Mouse (Mus musculus): ENCODE measurements at regions not wholly inside any gene's neighbourhood (a gene's known extent, or its start where the extent isn't known, plus 50 kb on each side); places are given as distances from the start of the nearest gene placed in this dataset.

DNA sequence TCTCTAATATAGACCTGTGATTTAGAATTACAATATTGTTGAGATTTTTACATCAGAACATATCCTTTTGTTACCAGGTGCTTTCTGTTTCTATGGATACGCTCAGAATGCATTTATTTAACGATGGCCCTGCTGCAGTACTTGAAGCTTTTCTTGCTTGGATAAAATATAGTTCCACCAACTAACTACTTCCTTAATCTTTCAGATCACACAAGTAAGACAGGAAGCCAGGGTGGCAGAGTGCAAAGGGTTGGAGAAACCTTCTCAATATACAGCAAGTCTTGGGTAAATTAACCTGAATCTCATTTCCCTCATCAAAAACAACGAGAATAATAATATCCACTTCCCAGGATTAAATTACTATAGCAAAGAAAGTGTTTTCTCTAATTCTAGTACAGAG is 193.1 kb upstream of the Acvr2a start:
- no peak for DNase-seq (ENCODE audit: low spot score in 2 of 2)

DNA sequence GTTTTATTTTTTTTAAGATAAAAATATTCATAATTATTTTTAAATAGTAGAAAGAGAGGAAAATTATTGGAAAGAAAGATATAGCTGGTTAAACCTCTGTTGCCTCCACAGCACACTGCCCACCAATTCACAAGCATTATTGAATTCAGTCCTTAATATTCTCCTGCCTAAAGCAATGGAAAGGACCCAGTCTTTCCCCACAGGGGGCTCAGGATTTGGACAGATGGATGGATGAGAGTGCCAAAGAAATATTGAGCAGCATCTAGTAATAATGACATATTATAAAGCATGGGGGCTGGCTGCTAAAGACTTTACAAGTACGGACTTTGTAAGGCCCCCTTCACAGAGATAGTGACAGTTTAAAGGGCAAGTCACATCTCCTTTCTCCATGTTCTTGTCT is 191.6 kb upstream of the Acvr2a start:
- DNase-seq (ENCODE audit: low spot score in 2 of 2), result no peak

DNA sequence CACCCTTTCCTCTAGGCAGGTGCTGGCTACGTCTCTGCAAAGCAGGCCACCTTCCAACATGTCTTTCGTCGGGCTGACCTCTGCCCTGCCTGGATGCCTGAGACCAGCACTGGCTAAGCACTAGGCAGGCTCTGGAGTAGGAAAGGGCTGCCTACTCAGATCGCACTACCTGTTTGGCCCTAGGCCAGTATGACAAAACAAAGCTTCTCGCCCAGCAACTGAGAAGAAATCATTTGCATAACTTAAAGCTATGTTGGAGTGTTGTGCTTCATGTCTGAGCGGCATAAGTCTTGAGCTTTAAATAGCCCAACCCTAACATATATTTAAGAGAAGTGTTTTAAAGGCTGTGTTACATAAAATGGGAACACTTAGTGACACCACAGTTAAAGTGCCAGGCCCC is 189.9 kb upstream of the Acvr2a start:
- no peak for DNase-seq (ENCODE audit: low spot score in 2 of 2)

DNA sequence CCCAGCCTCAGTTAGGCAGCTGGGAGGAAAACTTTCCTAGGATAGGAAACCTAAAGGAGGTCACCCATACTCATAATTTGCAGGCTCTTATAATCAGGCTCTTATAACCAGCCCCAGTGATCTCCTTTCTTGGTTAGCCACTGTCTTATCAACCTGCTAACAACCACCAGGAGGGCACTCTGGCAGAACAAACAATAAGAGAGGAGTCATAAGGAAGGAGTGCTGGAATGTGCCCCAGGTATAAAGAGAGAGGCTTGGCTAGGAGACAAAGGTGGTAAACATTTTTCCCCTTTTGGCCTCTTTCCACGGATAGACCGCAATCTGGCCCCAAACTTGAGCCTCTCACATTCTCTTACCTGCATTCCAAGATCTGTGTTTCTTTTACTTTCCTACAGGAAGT is 189.4 kb upstream of the Acvr2a start:
- no peak for DNase-seq (ENCODE audit: low spot score in 2 of 2)

DNA sequence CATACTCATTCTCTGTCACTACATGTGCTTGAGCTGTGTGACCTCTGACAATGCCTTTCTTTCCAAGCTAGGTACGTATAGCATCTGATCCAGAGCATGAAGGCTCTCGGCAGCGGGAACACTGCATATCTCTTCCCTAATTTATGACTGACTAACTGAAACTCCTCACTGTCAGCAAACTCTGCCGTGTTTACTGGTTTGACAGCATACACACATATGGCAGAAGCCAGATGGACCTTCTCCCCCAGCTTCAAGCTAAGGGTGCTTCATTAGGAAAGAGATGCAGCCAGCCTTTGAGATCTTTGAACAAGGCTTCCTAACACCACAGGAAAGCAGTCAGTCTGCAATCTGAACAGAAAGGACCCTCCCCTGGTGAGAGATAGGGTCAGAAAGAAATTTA is 186.9 kb upstream of the Acvr2a start:
- DNase-seq (ENCODE audit: low spot score in 2 of 2), result no peak

DNA sequence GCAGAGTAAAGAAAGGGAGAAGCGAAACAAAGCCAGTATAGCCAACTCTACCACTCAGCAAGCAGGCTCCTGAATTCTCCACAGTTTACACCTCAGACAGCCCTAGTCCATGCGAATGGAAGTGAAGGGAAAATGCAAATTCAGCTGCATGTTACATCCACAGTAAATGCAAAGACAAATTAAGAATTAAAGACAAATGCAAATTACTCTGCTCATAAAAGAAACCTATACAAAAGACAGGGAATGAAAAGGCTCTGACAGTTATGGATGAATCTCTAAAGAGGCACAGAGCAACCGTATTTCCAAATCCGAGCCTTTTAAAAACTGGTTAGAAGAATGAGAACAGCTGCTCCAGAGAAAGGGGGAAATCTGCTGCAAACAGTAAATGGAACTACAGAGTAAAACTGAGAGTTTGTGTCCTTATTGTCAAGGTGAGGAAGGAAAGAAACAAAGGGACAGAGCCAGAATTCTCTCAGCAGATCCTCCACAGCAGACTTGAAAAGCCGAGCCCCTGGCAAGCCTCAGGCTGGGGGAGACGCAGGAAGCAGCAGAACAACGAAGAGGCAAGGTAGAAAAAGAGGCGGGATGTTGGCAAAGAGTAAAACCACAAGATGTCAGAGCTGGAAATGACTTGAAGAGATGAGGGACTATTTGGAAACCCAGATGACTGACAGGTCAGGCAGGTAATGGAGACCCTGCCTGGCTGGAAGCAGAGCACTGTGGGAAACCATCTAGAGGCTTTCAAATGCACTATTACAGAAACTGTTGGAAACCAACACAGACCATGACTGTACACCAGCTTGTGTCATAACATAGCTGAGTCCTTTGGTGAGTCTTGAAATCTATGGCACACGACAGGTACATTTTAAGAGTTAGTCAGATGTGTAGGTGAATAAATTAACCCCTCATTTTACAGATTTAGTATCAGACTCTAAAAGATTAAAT is 184.5 kb upstream of the Acvr2a start:
- DNase-seq (ENCODE audit: low spot score in 2 of 2), result no peak

DNA sequence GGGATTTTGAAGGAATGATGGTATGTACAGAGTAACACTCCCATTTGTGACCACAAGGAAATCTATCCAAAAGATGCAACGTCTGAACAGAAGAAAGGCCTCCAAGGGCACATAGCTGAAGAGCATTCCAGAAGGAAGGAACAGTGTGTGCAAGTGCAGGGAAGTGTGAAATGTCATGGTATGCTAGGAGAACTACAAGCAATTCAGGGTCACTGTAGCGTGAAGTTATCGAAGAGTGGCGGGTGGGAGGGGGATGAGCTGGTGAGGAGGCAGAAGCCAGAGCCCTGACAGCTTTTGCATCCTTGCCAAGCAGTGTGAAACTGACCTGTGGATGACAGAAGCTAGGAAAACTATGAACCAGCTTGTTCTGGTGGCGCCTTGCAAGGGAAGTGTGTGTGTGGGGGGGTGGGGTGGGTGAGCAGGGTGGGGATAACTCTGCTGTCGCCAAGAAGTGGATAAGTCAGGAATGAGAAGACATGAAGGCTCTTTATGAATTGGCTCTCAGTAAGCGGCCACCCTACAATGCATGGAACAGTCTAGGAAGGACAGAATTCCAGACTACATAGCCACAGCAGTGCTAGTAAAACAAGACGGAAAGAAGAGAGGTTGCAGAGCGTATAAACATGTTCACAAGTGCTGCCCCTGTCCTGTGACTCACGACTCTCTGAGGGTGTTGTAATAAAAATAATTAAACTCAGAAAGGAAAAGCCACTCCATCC is 179.3 kb upstream of the Acvr2a start:
- no peak for DNase-seq (ENCODE audit: low spot score in 2 of 2)

DNA sequence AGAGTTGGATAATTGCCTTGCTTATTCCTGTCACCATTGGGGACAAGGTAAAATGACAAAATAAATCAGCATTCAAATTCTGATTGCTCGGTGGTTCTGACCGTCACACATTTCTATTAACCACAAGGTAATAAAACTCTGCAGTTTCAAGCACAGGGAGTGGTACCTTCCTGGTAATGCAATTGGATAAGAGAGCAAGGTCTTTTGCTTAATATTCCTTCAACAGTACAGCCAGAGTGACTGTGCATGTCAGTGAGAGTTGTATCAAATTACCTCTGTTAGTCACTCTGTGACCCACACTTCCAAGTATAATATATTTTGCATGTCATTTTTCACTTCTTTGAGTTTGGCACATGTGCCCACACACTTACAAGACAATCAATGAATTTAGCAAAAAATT is 177.8 kb upstream of the Acvr2a start:
- DNase-seq (ENCODE audit: low spot score in 2 of 2), result no peak

DNA sequence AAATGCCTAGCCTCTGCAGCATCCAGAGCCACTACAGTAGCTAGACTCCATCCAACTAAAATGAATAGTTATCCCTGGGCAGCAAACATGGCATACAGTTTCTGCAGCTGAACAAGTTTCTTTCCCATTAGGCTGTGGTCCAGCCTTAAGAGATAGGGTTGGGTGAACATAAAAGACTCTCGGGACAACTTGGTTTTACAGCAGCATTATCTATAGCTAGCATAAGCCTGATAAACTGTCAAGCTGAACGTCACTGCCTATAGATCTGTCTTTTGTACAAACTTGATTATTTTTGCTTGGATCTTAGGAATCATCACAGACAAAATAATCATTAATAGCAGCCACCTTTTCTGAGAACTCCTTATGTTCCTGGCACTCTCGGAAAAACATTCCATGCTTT is 169.8 kb upstream of the Acvr2a start:
- DNase-seq (ENCODE audit: low spot score in 2 of 2), result no peak

DNA sequence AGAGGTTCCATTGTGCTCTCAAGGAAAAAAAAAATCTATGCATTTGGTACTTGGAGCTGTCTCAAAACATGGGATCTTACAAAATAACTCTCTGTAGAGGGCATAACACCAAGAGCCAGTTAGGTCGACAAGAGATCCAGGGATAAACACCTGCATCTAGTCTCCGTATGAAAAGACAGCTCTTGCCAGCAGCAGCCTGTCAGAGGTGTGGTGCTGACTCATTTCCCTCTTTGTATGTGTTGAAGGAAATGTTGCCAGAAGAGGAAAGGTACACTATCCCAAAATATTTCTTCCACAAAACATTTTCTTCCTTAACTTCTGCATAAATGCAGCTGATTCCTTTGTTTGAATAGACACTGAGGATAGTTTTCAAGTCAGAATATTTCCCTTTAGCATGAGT is 163.6 kb upstream of the Acvr2a start:
- no peak for DNase-seq (ENCODE audit: low spot score in 2 of 2)

DNA sequence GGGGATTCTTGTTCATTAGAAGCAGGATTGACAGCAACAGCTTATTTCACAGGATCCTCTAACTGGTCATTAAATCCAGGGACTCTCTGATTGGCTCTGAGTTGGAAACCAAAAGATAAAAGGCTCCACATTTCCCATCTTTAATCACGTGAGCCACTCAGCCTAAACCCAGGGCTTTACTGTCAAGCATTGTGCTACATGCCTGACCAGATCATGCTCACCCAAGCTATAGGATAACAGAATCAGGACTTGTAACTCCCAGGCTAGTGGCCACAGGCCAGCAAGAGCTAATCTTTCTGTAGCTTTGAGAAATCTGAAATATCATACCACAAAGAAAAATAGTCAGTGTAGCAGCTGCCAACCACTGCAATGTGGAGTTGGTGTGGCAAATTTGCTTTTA is 152.7 kb upstream of the Acvr2a start:
- DNase-seq (ENCODE audit: low spot score in 2 of 2), result no peak

DNA sequence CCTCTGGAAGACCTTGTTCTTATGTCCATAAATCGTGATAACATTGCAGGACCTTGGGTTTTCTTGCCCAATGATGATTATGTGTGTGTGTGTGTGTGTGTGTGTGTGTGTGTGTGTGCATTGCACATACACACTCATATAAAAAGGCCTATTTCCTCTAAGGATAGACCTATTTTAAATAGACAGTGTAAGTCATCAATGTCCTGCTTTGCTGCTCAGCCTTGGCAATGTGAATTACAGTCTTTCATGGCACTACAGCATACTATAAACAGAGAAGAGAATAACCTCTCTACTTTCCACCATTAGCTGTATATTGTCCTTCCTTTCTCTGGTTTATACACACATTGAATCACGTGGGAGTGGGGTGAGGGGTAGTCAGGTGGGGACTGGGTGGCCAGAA is 148.8 kb upstream of the Acvr2a start:
- no peak for DNase-seq (ENCODE audit: low spot score in 2 of 2)

DNA sequence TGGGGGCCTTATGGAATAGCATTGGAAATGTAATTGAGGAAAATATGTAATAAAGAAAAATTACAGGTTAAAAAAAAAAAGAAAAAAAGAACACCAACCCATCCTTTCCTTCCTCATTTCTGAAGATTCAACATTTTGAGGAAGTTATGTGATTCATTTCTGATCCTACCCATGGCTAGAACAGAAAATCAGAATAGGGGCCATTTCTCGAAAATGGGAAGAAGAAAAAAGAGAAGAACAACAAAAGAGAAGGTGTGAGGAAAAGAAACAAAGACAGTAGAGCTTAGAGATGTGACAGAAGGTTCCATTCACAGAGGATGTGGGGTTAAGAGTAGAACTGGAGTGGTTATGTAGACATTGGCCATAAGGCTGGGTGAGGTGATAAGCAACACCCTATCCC is 124.8 kb upstream of the Acvr2a start:
- DNase-seq (ENCODE audit: low spot score in 2 of 2), result no peak

DNA sequence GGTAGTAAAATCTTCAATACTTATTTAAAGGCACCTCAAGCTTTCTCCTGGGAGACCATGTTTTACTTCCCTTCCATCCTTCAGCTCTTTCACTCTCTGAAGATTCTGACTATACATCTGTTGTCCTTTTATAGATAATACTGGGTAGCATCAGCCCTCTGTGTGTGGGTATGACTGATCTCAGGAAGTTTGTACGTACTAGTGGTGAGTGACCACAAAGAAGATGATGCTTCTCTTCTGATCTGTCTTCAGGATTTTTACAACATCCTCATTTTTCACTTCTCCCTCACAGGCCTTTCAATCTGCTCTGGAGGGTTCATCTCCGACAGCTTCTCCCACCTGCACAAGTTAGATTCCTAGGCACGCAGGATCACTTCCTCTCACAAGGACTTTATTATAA is 119.4 kb upstream of the Acvr2a start:
- no peak for DNase-seq (ENCODE audit: low spot score in 2 of 2)

DNA sequence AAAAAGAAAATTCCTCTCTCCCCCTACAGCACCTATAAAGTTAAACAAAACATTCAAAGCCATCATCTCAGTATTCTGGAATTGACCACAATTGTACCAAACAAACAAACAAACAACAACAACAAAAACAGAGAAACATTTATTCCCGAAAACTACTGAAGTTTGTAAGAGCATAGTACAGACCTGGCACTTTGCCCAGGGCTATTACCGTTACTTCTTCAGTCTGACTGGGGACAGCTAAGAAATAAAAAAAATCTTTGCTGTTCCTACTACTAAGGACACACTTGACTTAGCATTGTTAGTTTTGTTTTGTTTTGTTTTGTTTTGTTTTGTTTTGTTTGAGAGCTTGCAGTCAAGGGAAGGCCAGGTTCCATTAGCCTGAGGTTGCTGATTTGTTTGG is 113.0 kb upstream of the Acvr2a start:
- no peak for DNase-seq (ENCODE audit: low spot score in 2 of 2)

DNA sequence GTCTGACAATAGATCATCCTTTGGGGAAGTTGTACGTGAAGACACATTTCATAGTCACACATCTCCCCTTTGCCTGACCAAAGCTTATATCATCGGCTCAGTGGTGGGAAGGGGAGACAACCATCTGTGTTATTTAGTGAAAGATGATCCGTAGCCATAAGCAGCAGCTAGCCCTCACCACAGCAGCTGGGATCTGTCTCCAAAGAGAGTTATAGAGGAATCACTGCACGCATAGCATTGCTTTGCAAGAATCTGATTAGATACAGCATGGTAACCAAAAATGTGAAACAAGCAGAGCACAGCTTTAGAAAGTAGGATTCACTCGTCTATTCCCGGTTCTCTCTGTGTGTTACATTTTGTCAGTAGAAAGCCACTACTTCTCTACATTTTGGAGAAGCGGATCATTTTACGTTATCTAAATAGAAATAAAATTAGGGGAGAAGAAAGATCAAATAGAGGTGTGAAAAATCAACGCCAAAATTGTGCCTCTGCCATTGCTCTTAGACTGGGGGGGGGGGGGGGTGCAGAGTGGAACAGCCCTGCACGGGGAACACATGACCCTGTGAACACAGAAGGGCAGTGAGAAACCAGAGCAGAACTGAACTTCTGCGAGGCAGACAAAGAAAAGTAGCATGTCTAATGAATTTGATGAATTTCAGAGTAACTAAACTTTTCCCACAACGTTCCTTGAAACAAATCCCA is 108.7 kb upstream of the Acvr2a start:
- no peak for DNase-seq (ENCODE audit: low spot score in 2 of 2)

DNA sequence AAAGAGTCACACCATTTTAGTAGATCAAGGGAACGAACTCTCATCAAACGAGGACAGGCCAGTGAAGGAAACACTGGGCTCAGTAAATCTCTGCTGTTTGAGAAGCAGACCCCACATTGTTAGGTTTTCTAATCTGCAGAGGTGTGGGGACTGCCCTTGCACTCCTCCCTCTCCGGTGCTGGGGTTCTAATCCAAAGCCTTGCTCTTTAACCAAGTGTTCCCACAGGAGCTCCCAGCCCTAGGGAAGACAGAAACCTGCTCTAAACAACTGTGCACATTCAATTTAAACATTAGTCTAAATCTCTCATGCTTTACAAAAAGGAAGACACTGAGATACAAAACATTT is 108.1 kb upstream of the Acvr2a start:
- no peak for DNase-seq (ENCODE audit: low spot score in 2 of 2)

DNA sequence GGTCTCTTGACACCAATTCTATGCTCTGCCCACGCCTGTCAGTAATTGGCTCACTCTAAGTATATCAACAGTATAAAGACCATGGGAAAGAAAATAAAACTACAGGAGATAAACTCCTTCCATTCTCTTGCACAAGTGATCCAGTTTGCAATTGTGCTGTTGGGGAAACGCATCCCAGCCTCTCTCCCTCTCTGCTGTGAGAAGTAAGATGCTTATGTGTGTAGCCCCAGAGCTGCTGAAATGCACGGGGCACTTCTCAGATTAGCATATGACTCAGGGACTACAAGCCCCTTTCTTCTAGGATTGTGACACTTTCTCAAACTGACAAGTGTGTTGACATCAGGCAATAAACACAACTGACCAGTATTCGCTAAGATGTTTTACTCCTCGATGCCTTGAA is 107.7 kb upstream of the Acvr2a start:
- no peak for DNase-seq (ENCODE audit: low spot score in 2 of 2)

DNA sequence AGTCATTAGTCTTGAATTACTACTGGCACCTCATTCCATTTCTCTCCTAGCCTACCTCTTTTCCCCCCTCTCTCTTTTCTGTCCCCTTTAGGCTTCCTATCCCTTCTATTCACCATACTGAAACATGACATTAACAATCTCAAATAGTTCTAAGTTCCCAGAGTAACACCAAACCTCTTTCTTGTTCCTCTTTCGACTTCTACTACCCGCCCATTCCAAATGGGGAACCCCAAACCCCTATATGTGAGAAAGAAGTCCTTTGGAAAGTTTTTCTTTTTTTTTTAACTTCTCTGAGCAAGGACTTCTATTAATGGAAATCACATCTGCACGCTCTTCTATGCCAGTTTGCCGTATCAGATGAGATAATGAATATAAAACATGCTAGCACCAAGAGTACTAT is 97.7 kb upstream of the Acvr2a start:
- no peak for DNase-seq (ENCODE audit: low spot score in 2 of 2)

DNA sequence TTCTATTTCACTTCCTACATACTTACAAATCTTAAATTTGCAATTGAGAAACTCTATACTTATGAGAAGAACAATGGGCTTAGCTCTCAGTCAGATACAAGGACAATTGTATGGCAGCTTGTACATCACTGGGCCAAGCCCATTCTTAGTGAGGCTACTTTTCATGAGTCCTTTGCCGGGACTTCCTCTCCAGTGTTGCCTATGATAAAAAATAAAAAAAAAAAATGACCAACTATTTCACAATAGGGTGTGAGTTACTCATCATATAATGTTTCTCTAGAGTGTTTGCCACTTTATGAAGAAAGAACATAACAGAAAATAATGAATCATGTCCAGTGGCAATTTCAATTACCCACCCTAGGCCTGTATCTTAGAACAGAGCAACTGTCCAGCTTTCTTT is 96.1 kb upstream of the Acvr2a start:
- no peak for DNase-seq (ENCODE audit: low spot score in 2 of 2)

DNA sequence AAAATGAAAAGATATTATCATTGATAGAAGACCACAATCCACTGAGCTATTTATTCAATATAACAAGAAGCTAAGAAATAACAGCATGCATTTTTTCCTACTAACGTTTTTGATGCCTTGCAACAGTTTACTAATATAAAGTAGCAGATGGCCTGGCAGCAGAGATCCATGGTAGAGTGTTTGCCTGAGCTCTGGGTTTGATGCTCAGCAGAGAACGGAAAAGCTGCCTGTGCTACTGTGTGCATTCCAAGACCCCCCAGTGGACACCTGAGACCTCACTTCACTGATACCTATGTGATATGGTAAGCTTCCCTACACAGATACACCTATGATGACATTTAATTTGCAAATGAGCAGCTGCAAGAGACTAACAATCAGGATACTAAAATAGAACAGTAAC is 95.6 kb upstream of the Acvr2a start:
- no peak for DNase-seq (ENCODE audit: low spot score in 2 of 2)

DNA sequence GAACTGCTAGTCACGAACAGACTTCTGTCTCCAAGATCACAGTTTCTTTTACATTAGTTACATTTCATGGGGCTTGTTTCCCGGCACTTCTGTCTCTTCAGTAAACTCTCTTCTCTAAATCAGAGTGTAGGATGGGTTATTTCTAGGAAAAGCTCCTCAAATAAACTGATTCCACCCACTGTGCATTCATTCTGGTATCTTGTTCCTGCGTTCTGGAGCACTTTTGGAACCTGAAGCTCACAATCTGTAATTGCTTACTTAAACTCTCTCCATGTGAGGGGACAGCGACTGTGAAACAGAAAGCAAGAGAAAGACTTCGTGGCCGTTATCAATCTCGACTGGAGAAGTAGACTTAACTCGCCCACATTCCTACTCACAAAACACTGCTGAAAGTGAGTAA is 83.1 kb upstream of the Acvr2a start:
- DNase-seq (ENCODE audit: low spot score in 2 of 2), result no peak

DNA sequence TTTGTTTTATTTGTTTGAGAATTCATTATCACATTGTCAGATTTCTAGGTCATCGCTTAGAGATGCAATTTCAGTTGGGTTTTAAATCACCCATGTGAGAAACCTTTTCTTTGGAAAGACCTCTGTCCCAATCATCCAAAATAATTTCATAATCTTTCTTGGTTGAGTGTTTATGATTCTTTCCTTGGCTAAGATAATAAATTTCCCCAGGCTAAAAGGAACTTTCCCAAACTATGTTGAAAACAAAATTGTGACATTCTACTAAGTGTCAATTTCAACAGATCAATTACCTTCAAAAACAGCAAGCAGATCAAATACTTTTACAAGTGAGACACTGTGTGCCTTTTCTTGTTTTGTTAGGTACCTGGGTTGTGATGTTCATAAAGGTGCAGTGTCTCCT is 80.0 kb upstream of the Acvr2a start:
- DNase-seq (ENCODE audit: low spot score in 2 of 2), result no peak

All from urinary bladder, adult 18-20 months (tissue).